Mouse (Mus musculus) lung, postnatal 0 days (tissue): ENCODE results near the gene Hydin.
A peak's percentile ranks its signal among the peaks of the same experiment; 100 is the strongest.

Experiments used
- CTCF ChIP-seq: IDR thresholded peaks from 2 replicates; pipeline ENCODE4 v1.5.1; 2016; ENCODE audit warnings: antibody characterized with exemption, mild to moderate bottlenecking
- EP300 ChIP-seq: IDR thresholded peaks from 2 replicates; pipeline ENCODE4 v1.6.1; 2016; ENCODE audit warnings: antibody characterized with exemption, mild to moderate bottlenecking, control low read depth

GRCm38 (mm10) chr8:110643177-110643576, 376.4 kb downstream of the Hydin start:
- TF ChIP-seq CTCF (no peak), EP300 (peak; percentile 79; the same call in 1 of the 2 replicates)
